Mouse (Mus musculus) embryonic fibroblast, embryonic 13.5 days (primary cell): Measurements from ENCODE around the gene Cpeb1. TPM values are rescaled to one million over a fixed set of nuclear protein-coding genes. Genes with fewer than 3 reads are reported as not detected.

Experiments
- H3K27ac ChIP-seq: 2 replicates; pipeline ENCODE4 v1.5.1; 2012; ENCODE audit warnings: low read length, control low read depth, inconsistent platforms; ENCODE audit not compliant: insufficient read depth
- H3K4me1 ChIP-seq: 2 replicates; pipeline ENCODE4 v1.6.1; 2011; ENCODE audit warnings: low read length; ENCODE audit not compliant: control insufficient read depth, insufficient read depth
- H3K4me3 ChIP-seq: 2 replicates; pipeline ENCODE4 v1.5.1; 2011; ENCODE audit warnings: mild to moderate bottlenecking, control low read depth, low read length; ENCODE audit not compliant: insufficient read depth
- CTCF ChIP-seq: IDR thresholded peaks from 2 replicates; pipeline ENCODE4 v1.5.1; 2011; ENCODE audit warnings: mild to moderate bottlenecking, control low read depth, low read length, moderate library complexity, borderline replicate concordance; ENCODE audit not compliant: insufficient read depth
- POLR2A ChIP-seq: IDR thresholded peaks from 2 replicates; pipeline ENCODE4 v1.6.1; 2011; ENCODE audit warnings: low read depth, mild to moderate bottlenecking, control low read depth, low read length, moderate library complexity
- polyA plus RNA-seq: library from polyadenylated mRNA; stranded (reverse); fragments of >200 nt; gene quantifications from 2 replicates; pipeline ENCODE4 v1.2.4, GENCODE M21; 2011; ENCODE audit warnings: low read depth; ENCODE audit not compliant: missing spikeins, insufficient read length

Gene Cpeb1
- polyA plus RNA-seq, 1 experiment, result 37.4 TPM

DNA sequence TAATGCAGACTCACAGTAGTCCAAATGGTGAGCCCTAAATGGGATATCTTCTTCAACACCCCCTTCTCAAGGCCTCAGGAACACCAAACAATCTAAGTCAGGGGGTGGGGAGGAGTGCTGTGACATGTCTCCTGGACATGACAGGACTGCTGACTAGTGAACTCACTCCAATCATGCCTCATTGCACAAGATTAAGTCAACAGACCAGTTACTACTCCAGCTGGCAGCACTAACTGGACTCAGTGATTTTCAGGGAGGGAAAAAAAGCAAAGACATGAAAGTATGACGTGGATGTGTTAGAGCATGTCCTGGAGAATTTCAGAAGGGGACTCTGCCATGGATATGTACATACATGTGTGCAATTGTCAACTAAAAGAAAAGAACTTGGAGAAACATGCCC lies 75.9 kb downstream of the Cpeb1 start:
- H3K4me1 ChIP-seq, result no peaks in the 10 kb centered on the region
- H3K27ac ChIP-seq, result no peak overlapping the region
- no peak overlapping the region for H3K4me3 ChIP-seq
- no peak for TF ChIP-seq POLR2A

- no peak for TF ChIP-seq CTCF
- TF ChIP-seq POLR2A, result no peak
- Histone ChIP-seq H3K4me3 (no peak overlapping the region), H3K27ac (no peak overlapping the region), H3K4me1 (no peaks in the 10 kb centered on the region)
Observed at GRCm38 (mm10) chr7:81372337-81372920, 82.8 kb downstream of the Cpeb1 start.

DNA sequence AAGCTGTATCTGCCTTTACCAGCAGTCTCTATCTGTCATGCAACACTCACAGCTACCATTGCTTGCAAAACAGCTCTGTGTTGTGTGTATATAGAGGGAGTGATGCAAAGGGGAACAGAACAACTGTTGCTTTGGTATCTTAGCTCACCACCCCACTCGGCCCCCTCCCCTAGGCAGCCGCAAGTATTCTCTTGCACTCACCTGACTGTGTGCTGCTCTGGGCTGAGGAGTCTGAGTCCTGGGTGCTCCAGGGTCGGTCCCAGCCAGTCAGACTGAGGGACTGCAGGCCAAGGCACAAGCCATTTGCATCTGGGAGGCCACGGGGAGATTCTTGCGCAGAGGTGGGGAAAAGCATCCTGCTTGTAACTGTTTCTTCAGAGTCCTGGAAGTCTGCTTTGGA lies 83.5 kb downstream of the Cpeb1 start:
- TF ChIP-seq POLR2A (no peak), CTCF (no peak)

GRCm38 (mm10) chr7:81369724-81370123 lies 85.5 kb downstream of the Cpeb1 start:
- Histone ChIP-seq H3K4me3 (no peak overlapping the region), H3K4me1 (no peaks in the 10 kb centered on the region), H3K27ac (no peak overlapping the region)
- TF ChIP-seq CTCF (no peak), POLR2A (no peak)

More for the DNA sequence above, 83.5 kb downstream of the Cpeb1 start:
- Histone ChIP-seq H3K27ac (no peak overlapping the region), H3K4me3 (no peak overlapping the region), H3K4me1 (no peaks in the 10 kb centered on the region)

- TF ChIP-seq POLR2A (no peak), CTCF (no peak)
- H3K27ac ChIP-seq, result no peak overlapping the region
- no peak overlapping the region for H3K4me3 ChIP-seq
- no peaks in the 10 kb centered on the region for H3K4me1 ChIP-seq
Observed at GRCm38 (mm10) chr7:81367946-81368345, 87.3 kb downstream of the Cpeb1 start.

DNA sequence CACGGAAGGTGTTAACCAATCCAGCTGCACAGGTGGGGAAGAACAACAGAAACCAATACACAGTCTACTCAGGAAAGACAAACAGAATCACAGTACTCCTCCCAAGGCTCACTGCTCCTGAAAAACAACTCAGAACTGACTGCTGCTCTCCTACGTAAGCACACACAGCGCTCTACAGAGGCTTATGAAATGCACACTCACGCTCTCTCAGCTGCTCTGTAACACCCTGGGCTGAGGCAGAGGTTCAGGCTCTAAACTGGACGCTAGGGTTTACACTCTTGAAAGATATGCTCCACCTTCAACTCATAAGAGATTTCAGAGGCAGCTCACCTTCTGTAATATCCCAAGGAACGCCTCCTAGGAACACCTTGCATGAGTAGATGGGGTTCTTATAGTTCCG lies 98.3 kb downstream of the Cpeb1 start:
- Histone ChIP-seq H3K4me3 (no peak overlapping the region), H3K4me1 (no peaks in the 10 kb centered on the region), H3K27ac (no peak overlapping the region)
- no peak for TF ChIP-seq CTCF
- TF ChIP-seq POLR2A, result no peak

GRCm38 (mm10) chr7:81356360-81356759 lies 98.9 kb downstream of the Cpeb1 start:
- H3K27ac ChIP-seq, result no peak overlapping the region
- H3K4me1 ChIP-seq, result no peaks in the 10 kb centered on the region
- TF ChIP-seq CTCF, result no peak
- no peak for TF ChIP-seq POLR2A
- no peak overlapping the region for H3K4me3 ChIP-seq

DNA sequence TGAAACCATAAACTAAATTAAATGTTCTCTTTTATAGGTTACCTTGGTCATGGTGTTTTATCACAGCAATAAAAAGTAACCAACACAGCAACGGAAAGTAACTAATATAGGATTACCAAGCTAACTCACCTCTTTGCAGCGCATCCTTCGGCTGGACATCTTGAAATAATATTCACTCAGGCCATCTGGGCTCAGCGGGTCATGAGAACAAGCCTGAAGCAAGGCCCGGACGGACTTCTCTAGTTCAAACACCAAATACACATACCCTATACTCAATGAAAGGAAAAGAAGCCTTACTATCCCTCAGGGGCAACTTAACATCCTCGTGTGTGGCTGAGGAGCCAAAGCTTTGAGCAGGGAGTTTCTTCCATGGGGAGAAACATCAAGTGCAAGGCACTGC lies 99.5 kb downstream of the Cpeb1 start:
- Histone ChIP-seq H3K27ac (no peak overlapping the region), H3K4me1 (no peaks in the 10 kb centered on the region), H3K4me3 (no peak overlapping the region)
- no peak for TF ChIP-seq POLR2A

DNA sequence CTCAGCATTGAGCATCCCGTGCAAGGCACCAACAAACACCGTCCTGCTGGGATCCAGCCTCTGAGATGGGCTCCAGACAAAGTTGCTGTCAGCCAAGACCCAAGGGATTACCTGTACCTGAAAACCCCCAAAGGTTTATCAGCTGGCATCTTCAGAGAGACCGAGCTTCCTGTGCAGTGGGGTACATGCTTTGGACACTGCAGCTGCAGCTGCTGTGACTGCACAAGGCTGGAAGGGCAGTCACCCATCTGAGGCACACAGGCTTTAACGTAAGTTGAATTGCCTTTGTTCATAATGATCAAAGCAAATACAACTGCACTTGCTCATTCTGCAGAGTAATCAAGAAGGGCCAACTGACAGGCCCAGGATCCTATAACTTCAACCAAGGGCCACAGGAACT lies 103.4 kb downstream of the Cpeb1 start:
- no peaks in the 10 kb centered on the region for H3K4me1 ChIP-seq
- no peak overlapping the region for H3K27ac ChIP-seq
- TF ChIP-seq CTCF, result no peak
- TF ChIP-seq POLR2A, result no peak

DNA sequence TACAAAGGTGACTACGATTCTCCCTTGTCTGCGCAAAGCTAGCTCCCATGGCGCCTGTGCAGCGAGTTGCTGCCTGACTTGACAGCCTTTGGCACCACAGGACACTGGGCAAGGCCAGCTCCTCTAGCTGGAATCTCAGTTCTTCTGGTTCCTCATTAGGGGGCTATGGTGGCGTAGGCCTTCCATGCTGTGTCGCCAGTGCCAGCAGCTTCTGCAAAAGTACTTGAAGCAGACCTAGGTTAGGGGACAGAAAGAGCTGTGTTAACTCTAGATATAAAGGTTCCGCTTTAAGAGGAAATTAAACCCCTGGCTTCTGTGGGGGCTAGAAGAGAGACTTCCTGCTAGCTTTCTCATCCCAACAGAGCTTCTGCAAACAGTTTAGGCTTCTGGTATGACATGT lies 107.1 kb downstream of the Cpeb1 start:
- no peak for TF ChIP-seq CTCF
- no peak for TF ChIP-seq POLR2A
- no peak overlapping the region for H3K27ac ChIP-seq
- no peaks in the 10 kb centered on the region for H3K4me1 ChIP-seq
- H3K4me3 ChIP-seq, result no peak overlapping the region

More for the DNA sequence above, 103.4 kb downstream of the Cpeb1 start:
- H3K4me3 ChIP-seq, result no peak overlapping the region

GRCm38 (mm10) chr7:81345447-81346170 lies 109.7 kb downstream of the Cpeb1 start:
- peaks cover 8% of the 10 kb centered on the region for H3K4me1 ChIP-seq

More at GRCm38 (mm10) chr7:81345447-81346170, 109.7 kb downstream of the Cpeb1 start:
- H3K4me3 ChIP-seq, result peak overlapping the region; percentile 35
- peak overlapping the region; percentile 7; the same call in 1 of the 2 replicates for H3K27ac ChIP-seq
- TF ChIP-seq CTCF (no peak), POLR2A (no peak)
